Mouse (Mus musculus) small intestine, adult 2 months (tissue): ENCODE measurements around the gene Slc17a2. TPM values are rescaled to one million over a fixed set of nuclear protein-coding genes. Genes with fewer than 3 reads are reported as not detected.

ENCODE experiments used
- H3K27ac ChIP-seq: fragments of 200-500 bp; 2 replicates; pipeline ENCODE4 v1.5.1; 2012; ENCODE audit warnings: low read depth, low read length, control low read depth, inconsistent platforms; ENCODE audit not compliant: insufficient read depth
- H3K27me3 ChIP-seq: fragments of 200-500 bp; 2 replicates; pipeline ENCODE4 v1.6.1; 2012; ENCODE audit warnings: mild to moderate bottlenecking, moderate library complexity, low read length, inconsistent platforms; ENCODE audit not compliant: control insufficient read depth, insufficient read depth
- H3K36me3 ChIP-seq: fragments of 200-500 bp; 2 replicates; pipeline ENCODE4 v1.6.1; 2012; ENCODE audit warnings: mild to moderate bottlenecking, low read length, control low read depth, inconsistent platforms; ENCODE audit not compliant: control insufficient read depth, insufficient read depth
- H3K4me1 ChIP-seq: fragments of 200-500 bp; 2 replicates; pipeline ENCODE4 v1.6.1; 2012; ENCODE audit warnings: low read length, inconsistent platforms, mixed read lengths; ENCODE audit not compliant: control insufficient read depth, insufficient read depth, insufficient read length
- H3K4me3 ChIP-seq: fragments of 200-500 bp; 2 replicates; pipeline ENCODE4 v1.5.1; 2012; ENCODE audit warnings: low read depth, mild to moderate bottlenecking, control low read depth, inconsistent platforms, low read length, moderate library complexity
- CTCF ChIP-seq: fragments of 200-500 bp; IDR thresholded peaks from 2 replicates; pipeline ENCODE4 v1.5.1; 2012; ENCODE audit warnings: low read depth, mild to moderate bottlenecking, control low read depth, inconsistent platforms, low read length, moderate library complexity, mixed read lengths; ENCODE audit not compliant: insufficient replicate concordance, insufficient read length; ENCODE audit errors: extremely low read depth
- POLR2A ChIP-seq: fragments of 200-500 bp; IDR thresholded peaks from 2 replicates; pipeline ENCODE4 v1.6.1; 2012; ENCODE audit warnings: low read depth, mild to moderate bottlenecking, control low read depth, inconsistent platforms, low read length, moderate library complexity
- whole genome bisulfite sequencing: fragments of 180-500 bp; shearing (Covaris S2); methylation state at CpG from one replicate; pipeline ENCODE4 v1.1.7; 2018; 5-methylcytosine and 5-hydroxymethylcytosine counted together
- polyA plus RNA-seq: library from polyadenylated mRNA; depleted of rRNA; stranded (reverse); fragments of >200 nt; gene quantifications from 2 replicates; pipeline ENCODE4 v1.2.3, GENCODE M21; 2012; rRNA removed

Slc17a2 gene
- polyA plus RNA-seq = not detected in 2 replicates

DNA sequence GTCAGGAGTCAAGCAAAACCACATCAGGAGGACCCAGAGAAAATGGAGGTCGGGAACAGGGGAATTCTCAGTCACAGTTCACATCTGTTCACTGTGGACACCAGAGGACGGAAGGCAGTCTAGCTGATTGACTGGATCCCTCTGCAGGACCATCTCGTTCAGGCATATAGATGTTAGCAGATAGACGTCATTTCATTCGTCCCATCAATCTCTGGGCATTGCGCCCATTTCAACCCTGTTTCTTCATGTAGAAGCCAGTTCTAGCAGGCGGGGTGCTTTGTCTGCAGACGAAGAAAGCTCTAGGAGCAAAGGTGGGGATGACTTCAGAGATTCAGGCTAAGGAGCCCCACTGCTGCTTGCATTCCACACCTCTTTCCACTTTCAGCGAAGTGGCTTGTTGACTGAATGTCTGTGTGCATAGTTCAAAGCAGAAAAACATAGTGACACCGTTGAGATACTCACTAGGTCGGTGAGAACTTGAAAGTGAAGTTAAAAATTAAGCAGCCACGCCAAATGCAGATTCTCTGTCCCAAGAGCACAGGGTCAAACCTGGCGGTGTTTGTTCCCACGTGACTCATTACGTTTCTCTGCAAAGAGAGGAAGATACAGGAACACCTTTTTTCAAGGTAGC lies at the start of gene Slc17a2:
Gene Slc17a2, plus strand, starts transcription at position 572 of the 631 bp plus-strand sequence.
- Histone ChIP-seq H3K27me3 (no peaks in the 10 kb centered on the region), H3K36me3 (no peaks in the 10 kb centered on the region), H3K27ac (no peak within 1 kb of the TSS), H3K4me1 (peaks cover 9% of the 10 kb centered on the region; the same call in 1 of the 2 replicates), H3K4me3 (no peak within 1 kb of the TSS)
- WGBS = 33% methylated on average over 15 of the region's 15 CpGs
- TF ChIP-seq POLR2A (no peak), CTCF (no peak)

DNA sequence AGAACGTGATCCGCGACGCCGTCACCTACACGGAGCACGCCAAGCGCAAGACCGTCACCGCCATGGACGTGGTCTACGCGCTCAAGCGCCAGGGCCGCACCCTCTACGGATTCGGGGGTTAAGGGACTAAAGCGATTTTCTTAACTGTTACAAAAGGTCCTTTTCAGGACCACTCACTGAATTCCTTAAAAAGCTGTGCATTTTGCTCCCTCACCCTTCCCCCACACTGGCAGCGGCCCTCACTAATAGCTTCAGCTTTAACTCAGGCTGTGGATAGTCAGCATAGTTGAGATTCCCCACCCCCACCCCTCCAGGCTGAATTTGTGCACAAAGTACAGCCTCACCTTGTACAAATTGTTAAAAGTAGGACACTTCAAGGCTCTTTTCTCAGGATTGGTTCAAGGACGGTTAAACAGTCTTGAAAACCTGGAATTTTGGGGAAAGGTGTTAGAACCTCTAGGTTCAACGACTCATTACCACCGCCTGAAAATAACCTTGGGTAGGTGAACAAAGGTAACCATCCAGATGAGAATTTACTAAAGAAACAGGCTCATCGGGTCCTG lies 49.5 kb upstream of the Slc17a2 start:
- no peak for TF ChIP-seq POLR2A
- TF ChIP-seq CTCF = no peak
- Histone ChIP-seq H3K4me1 (peaks cover 9% of the 10 kb centered on the region; the same call in 1 of the 2 replicates), H3K4me3 (peak overlapping the region; percentile 64), H3K36me3 (no peaks in the 10 kb centered on the region), H3K27ac (peak overlapping the region; percentile 82), H3K27me3 (no peaks in the 10 kb centered on the region)
- WGBS = under 1% methylated on average over 23 of the region's 23 CpGs

DNA sequence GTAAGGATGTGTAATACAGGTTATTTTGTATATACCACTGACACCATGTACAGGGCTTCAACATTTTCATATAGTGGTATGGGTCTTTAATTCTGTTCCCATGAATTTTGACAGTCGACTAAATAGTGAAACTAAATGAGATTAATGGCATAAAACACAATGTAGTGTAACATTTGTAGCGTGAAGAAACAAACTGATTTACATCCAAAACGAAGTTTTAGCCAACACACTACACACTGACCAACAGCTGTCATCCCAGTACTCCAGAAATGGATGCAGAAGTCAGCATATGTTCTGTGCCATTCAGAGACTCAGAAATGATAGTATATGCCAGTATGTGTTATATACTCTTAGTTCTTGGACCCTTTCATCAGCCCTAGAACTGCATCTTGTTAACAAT lies 48.9 kb upstream of the Slc17a2 start:
- H3K4me1 ChIP-seq = peaks cover 6% of the 10 kb centered on the region; the same call in 1 of the 2 replicates
- H3K27me3 ChIP-seq = no peaks in the 10 kb centered on the region
- H3K27ac ChIP-seq = no peak overlapping the region
- no peak for TF ChIP-seq POLR2A
- no peak for TF ChIP-seq CTCF
- 31% methylated on average over 3 of the region's 3 CpGs for WGBS
- H3K4me3 ChIP-seq = no peak overlapping the region
- H3K36me3 ChIP-seq = no peaks in the 10 kb centered on the region

DNA sequence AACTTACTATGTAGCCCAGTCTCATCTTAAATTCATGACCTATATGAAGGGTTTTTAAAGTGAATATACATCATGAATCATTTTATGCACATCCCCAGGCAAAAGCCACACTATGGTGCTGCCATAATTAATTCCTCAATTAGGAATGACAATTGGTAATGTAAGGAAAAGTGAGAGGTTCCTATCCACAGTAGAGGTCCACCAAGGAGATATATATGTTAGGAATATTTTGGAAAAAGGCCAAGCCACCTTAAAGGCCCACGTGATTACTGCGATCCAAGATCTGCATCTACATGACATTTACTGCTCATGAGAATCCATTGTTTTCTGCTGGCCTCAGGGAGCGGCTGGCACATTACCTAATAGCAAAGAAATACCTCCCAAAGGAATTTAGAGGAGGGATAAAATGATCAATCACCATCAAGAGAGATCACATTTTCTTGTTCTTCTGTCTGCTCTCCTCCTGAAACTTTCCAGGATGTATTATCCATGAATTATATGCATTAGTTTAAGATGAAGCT lies 47.5 kb upstream of the Slc17a2 start:
- peaks cover 12% of the 10 kb centered on the region for H3K4me1 ChIP-seq
- H3K4me3 ChIP-seq = no peak overlapping the region
- H3K27ac ChIP-seq = no peak overlapping the region
- WGBS = 87% methylated on average over 3 of the region's 3 CpGs
- TF ChIP-seq CTCF (no peak), POLR2A (no peak)
- no peaks in the 10 kb centered on the region for H3K27me3 ChIP-seq
- H3K36me3 ChIP-seq = no peaks in the 10 kb centered on the region

DNA sequence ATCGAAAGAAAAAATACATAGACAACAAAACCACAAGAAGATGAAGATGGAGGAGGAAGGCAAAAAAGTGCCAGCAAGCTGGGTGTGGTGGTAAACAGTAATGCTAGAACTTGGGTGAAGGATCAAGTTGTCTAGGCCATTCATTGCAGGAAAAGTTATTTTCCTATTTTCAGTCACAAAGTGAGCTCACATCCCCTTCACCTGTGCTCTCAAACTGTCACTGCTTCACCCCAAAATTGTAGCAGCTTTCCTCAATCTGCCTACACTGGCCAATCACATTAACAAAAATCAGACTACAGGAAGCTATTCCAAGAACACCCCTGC lies 46.9 kb upstream of the Slc17a2 start:
- TF ChIP-seq POLR2A = no peak
- no peak for TF ChIP-seq CTCF
- no peaks in the 10 kb centered on the region for H3K36me3 ChIP-seq
- H3K4me3 ChIP-seq = no peak overlapping the region
- no peaks in the 10 kb centered on the region for H3K27me3 ChIP-seq
- peaks cover 14% of the 10 kb centered on the region for H3K4me1 ChIP-seq
- 0 out of 2 replicates have a peak overlapping the region, but pooled peaks have one; percentile 51 for H3K27ac ChIP-seq
- 70% methylated on average over 1 of the region's 1 CpGs for WGBS

DNA sequence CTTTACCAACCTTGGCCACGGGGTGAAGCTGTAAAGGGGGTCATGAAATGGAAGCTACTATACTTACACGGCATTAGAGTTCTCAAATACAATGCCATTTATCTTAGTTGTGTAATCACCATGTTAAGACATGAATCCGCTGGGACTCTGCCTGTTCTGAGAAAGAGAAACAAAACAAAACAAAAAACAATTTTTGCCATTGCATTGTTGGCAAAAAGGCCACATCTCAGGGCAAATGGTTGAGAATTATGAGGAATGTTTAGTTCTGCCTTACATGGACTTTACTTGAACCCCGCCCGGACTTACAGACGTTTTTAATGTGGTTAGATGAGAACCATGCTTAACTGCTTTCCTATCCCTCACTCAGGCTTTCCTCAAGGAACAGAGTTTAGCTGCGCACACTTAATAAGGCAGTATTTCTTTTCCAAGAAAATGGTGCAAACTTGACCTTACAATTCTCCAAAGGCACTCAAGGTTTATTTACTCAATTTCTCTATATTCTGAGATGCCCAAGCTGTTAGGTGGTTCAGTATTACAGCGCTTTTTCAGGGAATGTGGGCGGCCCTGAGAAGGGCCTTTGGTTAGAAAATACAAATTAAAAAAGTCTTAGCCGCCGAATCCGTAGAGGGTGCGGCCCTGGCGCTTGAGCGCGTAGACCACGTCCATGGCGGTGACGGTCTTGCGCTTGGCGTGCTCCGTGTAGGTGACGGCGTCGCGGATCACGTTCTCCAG lies 46.4 kb upstream of the Slc17a2 start:
- no peaks in the 10 kb centered on the region for H3K36me3 ChIP-seq
- TF ChIP-seq POLR2A = no peak
- no peak for TF ChIP-seq CTCF
- H3K4me3 ChIP-seq = peak overlapping the region; percentile 71
- peaks cover 14% of the 10 kb centered on the region for H3K4me1 ChIP-seq
- H3K27me3 ChIP-seq = no peaks in the 10 kb centered on the region
- peak overlapping the region; percentile 51; the same call in 1 of the 2 replicates for H3K27ac ChIP-seq
- WGBS = 2% methylated on average over 24 of the region's 27 CpGs
